Mouse (Mus musculus) hindbrain, embryonic 10.5 days (tissue): ENCODE data around the gene Hoxc5. TPM values are rescaled to one million over a fixed set of nuclear protein-coding genes. Genes with fewer than 3 reads are reported as not detected.

Experiments
- DNase-seq: peaks from one replicate; pipeline ENCODE4 v3.0.0-alpha.2; 2017; ENCODE audit warnings: low spot score
- H3K27ac ChIP-seq: fragments of 300-500 bp; sonication (generic); 2 replicates; pipeline ENCODE4 v1.5.1; 2016; ENCODE audit warnings: mild to moderate bottlenecking, moderate library complexity
- H3K27me3 ChIP-seq: fragments of 300-500 bp; sonication (generic); 2 replicates; pipeline ENCODE4 v1.6.1; 2016; ENCODE audit warnings: mild to moderate bottlenecking; ENCODE audit not compliant: poor library complexity, insufficient read depth, severe bottlenecking
- H3K36me3 ChIP-seq: fragments of 300-500 bp; sonication (generic); 2 replicates; pipeline ENCODE4 v1.6.1; 2016; ENCODE audit warnings: mild to moderate bottlenecking, moderate library complexity
- H3K4me1 ChIP-seq: fragments of 300-500 bp; sonication (generic); replicated peaks from 2 replicates; pipeline ENCODE4 v1.6.1; 2016; ENCODE audit warnings: mild to moderate bottlenecking
- H3K4me3 ChIP-seq: fragments of 300-500 bp; sonication (generic); 2 replicates; pipeline ENCODE4 v1.5.1; 2016; ENCODE audit warnings: mild to moderate bottlenecking, moderate library complexity
- H3K9me3 ChIP-seq: fragments of 300-500 bp; sonication (generic); 2 replicates; pipeline ENCODE4 v1.6.1; 2016; ENCODE audit warnings: mild to moderate bottlenecking, moderate library complexity
- WGBS: fragments of 180-500 bp; shearing (Covaris S2); methylation state at CpG from one replicate; pipeline ENCODE4 v1.1.7; 2016; 5-methylcytosine and 5-hydroxymethylcytosine counted together
- polyA plus RNA-seq: library from polyadenylated mRNA; unstranded; fragments of >200 nt; fragmentation: Nextera tagmentation; extraction: Ambion mirVana; gene quantifications from 2 replicates; pipeline ENCODE4 v1.2.1, GENCODE M21; 2016

Hoxc5 gene
- polyA plus RNA-seq, 1 experiment from 2014 or later, result 10.8 TPM

DNA sequence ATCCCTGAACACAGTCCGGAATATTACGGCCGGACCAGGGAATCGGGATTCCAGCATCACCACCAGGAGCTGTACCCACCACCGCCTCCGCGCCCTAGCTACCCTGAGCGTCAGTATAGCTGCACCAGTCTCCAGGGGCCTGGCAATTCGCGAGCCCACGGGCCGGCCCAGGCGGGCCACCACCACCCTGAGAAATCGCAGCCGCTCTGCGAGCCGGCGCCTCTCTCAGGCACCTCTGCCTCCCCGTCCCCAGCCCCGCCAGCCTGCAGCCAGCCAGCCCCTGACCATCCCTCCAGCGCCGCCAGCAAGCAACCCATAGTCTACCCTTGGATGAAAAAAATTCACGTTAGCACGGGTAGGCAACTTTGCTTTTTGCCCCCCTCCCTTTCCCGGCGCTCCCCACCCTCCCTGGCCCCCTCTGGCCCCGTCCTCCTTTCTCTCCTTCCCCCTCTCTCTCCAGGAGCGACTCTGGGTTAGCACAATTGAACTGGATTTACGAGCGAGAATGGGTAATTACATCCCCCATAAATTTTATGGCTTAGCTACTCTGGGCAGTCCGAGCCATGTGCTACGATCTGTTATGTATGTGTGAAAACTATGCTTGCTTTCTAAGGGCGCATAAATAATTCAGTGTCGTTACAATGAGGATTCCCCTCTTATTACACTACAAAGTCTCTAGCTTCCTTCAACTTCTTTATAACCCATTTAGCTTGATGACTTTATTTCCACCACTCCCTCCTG is 67.7 kb downstream of the Hoxc5 start:
- no peaks in the 10 kb centered on the region for H3K36me3 ChIP-seq
- peak overlapping the region; percentile 42 for H3K4me3 ChIP-seq
- DNase-seq, result peak; percentile 46
- peak overlapping the region; percentile 53; the same call in 1 of the 2 replicates for H3K27ac ChIP-seq
- H3K27me3 ChIP-seq, result peaks cover 100% of the 10 kb centered on the region
- H3K4me1 ChIP-seq, result peaks cover 7% of the 10 kb centered on the region; the same call in 1 of the 2 replicates
- H3K9me3 ChIP-seq, result no peaks in the 10 kb centered on the region
- under 1% methylated on average over 34 of the region's 34 CpGs for WGBS

DNA sequence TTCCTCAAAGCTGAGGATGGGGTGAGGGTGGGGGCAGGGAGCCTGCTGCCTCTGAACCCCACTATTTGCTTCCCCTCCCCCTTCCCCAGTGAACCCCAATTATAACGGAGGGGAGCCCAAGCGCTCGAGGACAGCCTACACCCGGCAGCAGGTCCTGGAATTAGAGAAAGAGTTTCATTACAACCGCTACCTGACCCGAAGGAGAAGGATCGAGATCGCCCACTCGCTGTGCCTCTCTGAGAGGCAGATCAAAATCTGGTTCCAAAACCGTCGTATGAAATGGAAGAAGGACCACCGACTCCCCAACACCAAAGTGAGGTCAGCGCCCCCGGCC is 68.3 kb downstream of the Hoxc5 start:
- H3K9me3 ChIP-seq, result no peaks in the 10 kb centered on the region
- H3K27ac ChIP-seq, result peak overlapping the region; percentile 26; the same call in 1 of the 2 replicates
- H3K27me3 ChIP-seq, result peaks cover 100% of the 10 kb centered on the region
- peaks cover 7% of the 10 kb centered on the region; the same call in 1 of the 2 replicates for H3K4me1 ChIP-seq
- peak overlapping the region; percentile 42 for H3K4me3 ChIP-seq
- under 1% methylated on average over 14 of the region's 14 CpGs for WGBS
- DNase-seq, result peak; percentile 39
- H3K36me3 ChIP-seq, result no peaks in the 10 kb centered on the region

DNA sequence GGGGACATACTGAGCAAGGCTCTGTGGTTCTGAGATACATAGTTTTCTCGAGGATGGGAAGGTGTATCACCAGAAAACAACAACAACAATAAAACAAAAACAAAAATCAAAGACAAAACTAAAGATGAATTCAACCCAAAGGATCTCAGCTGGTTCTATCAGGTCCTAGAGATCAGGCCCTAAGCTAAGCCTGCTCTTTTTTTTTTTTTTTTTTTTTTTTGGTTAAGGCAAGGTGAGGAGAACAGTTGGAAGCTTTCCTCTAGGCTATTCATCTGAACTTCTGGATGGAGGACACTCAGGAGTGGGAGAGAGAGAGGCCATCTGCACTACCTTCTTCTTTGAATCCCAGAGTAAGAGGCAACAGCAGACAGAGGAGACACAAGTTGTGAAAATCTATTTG is 70.3 kb downstream of the Hoxc5 start:
- H3K4me1 ChIP-seq, result peaks cover 7% of the 10 kb centered on the region; the same call in 1 of the 2 replicates
- no peak overlapping the region for H3K4me3 ChIP-seq
- H3K36me3 ChIP-seq, result no peaks in the 10 kb centered on the region
- H3K27ac ChIP-seq, result no peak overlapping the region
- 18% methylated on average over 1 of the region's 1 CpGs for WGBS
- no peak for DNase-seq
- peaks cover 100% of the 10 kb centered on the region for H3K27me3 ChIP-seq
- no peaks in the 10 kb centered on the region for H3K9me3 ChIP-seq

- Histone ChIP-seq H3K27me3 (peaks cover 100% of the 10 kb centered on the region), H3K9me3 (no peaks in the 10 kb centered on the region), H3K27ac (no peak overlapping the region), H3K36me3 (no peaks in the 10 kb centered on the region), H3K4me3 (no peak overlapping the region), H3K4me1 (peaks cover 7% of the 10 kb centered on the region; the same call in 1 of the 2 replicates)
- DNase-seq, result peak; percentile 26
- 8% methylated on average over 10 of the region's 10 CpGs for WGBS
These were observed 71.6 kb downstream of the Hoxc5 start for GRCm38 (mm10) chr15:103038701-103039480.

DNA sequence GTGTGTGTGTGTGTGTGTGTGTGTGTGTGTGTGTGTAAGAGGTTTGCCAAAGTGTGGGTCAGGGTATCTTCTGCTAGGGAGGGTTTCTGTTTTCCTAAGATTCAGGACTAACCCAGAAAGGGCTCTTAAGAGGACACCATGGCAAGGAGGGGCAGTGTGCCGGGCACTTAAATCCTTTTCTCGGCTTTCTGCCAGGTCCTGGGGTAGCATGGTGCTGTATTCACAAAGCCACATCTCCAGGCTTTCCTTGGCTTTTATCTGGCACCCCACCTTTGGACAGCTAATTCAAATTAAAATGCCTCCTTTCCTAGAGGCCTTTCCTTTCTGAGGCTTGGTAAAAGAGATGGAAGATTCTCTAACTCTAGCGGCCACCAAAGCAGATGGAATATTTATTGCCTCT is 72.4 kb downstream of the Hoxc5 start:
- no peaks in the 10 kb centered on the region for H3K9me3 ChIP-seq
- H3K27ac ChIP-seq, result no peak overlapping the region
- 7% methylated on average over 3 of the region's 3 CpGs for WGBS
- peaks cover 100% of the 10 kb centered on the region for H3K27me3 ChIP-seq
- peak; percentile 20 for DNase-seq
- peaks cover 3% of the 10 kb centered on the region; the same call in 1 of the 2 replicates for H3K4me1 ChIP-seq
- H3K4me3 ChIP-seq, result no peak overlapping the region
- H3K36me3 ChIP-seq, result no peaks in the 10 kb centered on the region

- no peaks in the 10 kb centered on the region for H3K9me3 ChIP-seq
- H3K27me3 ChIP-seq, result peaks cover 100% of the 10 kb centered on the region
- DNase-seq, result no peak
- no peak overlapping the region; the same call in 1 of the 2 replicates for H3K27ac ChIP-seq
- no peaks in the 10 kb centered on the region for H3K36me3 ChIP-seq
- no peaks in the 10 kb centered on the region for H3K4me1 ChIP-seq
- no peak overlapping the region; the same call in 1 of the 2 replicates for H3K4me3 ChIP-seq
- 1% methylated on average over 12 of the region's 12 CpGs for WGBS
These were observed 73.4 kb downstream of the Hoxc5 start for GRCm38 (mm10) chr15:103040601-103041000.

DNA sequence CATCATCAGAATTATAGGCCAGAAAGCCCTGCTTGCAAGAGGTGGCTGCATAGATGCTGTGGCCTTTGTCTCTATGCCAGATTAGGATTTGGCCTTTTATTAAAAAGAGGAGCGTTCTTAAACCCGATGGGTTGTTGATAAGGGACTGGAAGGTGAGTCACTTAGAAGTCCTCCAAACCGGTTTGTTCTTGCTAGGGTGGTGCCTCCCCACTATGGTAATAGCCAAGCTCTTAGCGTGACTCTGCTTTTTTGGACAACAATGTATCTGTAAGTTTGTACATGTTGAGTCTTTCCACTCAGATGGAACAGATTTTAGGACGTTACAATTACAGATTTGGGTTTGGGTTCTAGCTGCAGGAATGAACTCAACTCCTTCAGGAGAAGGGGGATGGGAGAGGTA is 74.4 kb downstream of the Hoxc5 start:
- Histone ChIP-seq H3K27ac (no peak overlapping the region), H3K4me1 (no peaks in the 10 kb centered on the region), H3K36me3 (no peaks in the 10 kb centered on the region), H3K4me3 (no peak overlapping the region), H3K9me3 (no peaks in the 10 kb centered on the region), H3K27me3 (peaks cover 100% of the 10 kb centered on the region)
- WGBS, result 13% methylated on average over 5 of the region's 5 CpGs
- DNase-seq, result no peak

DNA sequence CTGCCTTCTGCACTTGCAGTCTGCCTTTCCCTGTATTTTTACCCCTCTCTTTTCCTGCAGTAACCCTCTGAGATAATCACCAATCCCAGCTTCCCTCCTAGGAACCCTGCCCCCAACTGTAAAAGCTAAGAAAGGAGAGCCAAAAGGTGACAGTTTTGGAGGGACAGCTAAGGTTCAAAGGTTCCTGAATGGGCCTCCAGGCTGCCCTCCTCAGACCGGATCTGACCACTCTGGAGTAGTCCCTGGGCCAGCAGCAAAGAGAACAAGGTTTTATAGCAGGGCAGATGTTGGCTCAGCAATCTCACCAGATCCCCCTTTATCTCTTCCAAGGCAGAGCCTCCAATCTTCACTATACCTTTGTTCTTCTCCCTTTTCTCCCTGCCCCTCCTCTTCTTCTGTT is 75.0 kb downstream of the Hoxc5 start:
- H3K4me1 ChIP-seq, result no peaks in the 10 kb centered on the region
- H3K4me3 ChIP-seq, result no peak overlapping the region
- no peaks in the 10 kb centered on the region for H3K9me3 ChIP-seq
- H3K36me3 ChIP-seq, result no peaks in the 10 kb centered on the region
- WGBS, result 3% methylated on average over 1 of the region's 1 CpGs
- H3K27me3 ChIP-seq, result peaks cover 100% of the 10 kb centered on the region
- peak; percentile 5 for DNase-seq
- no peak overlapping the region for H3K27ac ChIP-seq

DNA sequence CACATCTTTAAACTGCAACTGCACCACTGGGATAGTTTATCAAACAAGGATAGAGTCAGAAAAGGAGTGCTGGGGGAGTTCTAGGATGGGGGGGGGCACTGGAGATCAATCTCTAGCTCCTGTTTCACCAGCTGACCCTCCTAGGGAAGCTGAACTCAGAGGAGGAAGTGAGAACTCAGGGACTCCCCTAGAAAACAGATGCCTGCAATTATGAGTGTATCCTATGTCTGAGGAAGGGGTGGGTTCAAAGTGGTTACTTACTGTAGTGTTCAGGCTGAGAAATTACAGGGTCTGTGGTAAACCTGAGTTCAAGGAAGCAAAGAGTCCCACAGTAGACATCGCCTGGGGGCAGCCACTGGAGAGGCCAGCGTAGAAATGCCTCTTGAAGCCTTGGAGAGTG is 84.4 kb downstream of the Hoxc5 start:
- Histone ChIP-seq H3K4me1 (no peaks in the 10 kb centered on the region), H3K36me3 (no peaks in the 10 kb centered on the region), H3K27ac (no peak overlapping the region), H3K27me3 (peaks cover 98% of the 10 kb centered on the region), H3K4me3 (no peak overlapping the region), H3K9me3 (no peaks in the 10 kb centered on the region)
- WGBS, result 76% methylated on average over 2 of the region's 2 CpGs
- no peak for DNase-seq

- Histone ChIP-seq H3K4me1 (no peaks in the 10 kb centered on the region), H3K4me3 (no peak overlapping the region), H3K27ac (no peak overlapping the region), H3K9me3 (no peaks in the 10 kb centered on the region), H3K27me3 (peaks cover 98% of the 10 kb centered on the region), H3K36me3 (no peaks in the 10 kb centered on the region)
- DNase-seq, result no peak
These were observed 86.0 kb downstream of the Hoxc5 start for GRCm38 (mm10) chr15:103053210-103053609.

DNA sequence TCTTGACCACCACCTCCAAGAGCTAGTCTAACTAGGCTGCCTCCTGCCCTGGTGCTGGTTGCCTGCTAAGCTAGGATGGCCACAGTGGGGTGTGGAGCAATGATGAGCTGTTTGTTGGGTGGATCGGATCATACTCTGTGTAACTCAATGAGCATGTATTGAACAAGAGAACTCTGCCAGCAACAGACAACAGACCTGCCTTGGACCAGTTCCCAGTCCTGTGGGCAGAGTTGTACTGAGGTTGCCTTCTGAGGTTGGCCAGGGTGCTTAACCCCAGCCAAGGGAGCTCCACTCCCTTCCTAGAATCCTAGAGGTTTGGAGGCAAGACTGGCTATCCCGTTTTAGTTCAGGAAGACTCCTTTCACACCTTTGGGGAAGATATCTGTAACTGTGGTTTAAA is 89.2 kb downstream of the Hoxc5 start:
- Histone ChIP-seq H3K4me1 (0 out of 2 replicates have a peak, but pooled peaks cover 7% of the 10 kb centered on the region), H3K9me3 (no peaks in the 10 kb centered on the region), H3K36me3 (no peaks in the 10 kb centered on the region), H3K27me3 (peaks cover 98% of the 10 kb centered on the region), H3K4me3 (no peak overlapping the region), H3K27ac (no peak overlapping the region)
- no peak for DNase-seq
- WGBS, result 46% methylated on average over 2 of the region's 2 CpGs

GRCm38 (mm10) chr15:103058715-103059114 is 91.5 kb downstream of the Hoxc5 start:
- H3K27ac ChIP-seq, result no peak overlapping the region
- peak overlapping the region; percentile 19; the same call in 1 of the 2 replicates for H3K4me3 ChIP-seq
- H3K4me1 ChIP-seq, result 0 out of 2 replicates have a peak, but pooled peaks cover 8% of the 10 kb centered on the region
- peaks cover 100% of the 10 kb centered on the region for H3K27me3 ChIP-seq
- WGBS, result 2% methylated on average over 12 of the region's 12 CpGs
- DNase-seq, result peak; percentile 55
- H3K36me3 ChIP-seq, result no peaks in the 10 kb centered on the region
- no peaks in the 10 kb centered on the region for H3K9me3 ChIP-seq
